Mouse (Mus musculus) layer of hippocampus, adult 2 months (tissue): Measurements from ENCODE around the gene Vtn. TPM values are rescaled to one million over a fixed set of nuclear protein-coding genes. Genes with fewer than 3 reads are reported as not detected.

Experiments
- DNase-seq, 2 experiments: peaks; one replicate each; pipeline ENCODE4 v3.0.0; 2022; ENCODE audit warnings: low spot score in 2 of 2
- H3K27ac ChIP-seq: fragments of 200-600 bp; 2 replicates; pipeline ENCODE4 v1.8.1; 2022
- H3K4me3 ChIP-seq: fragments of 200-600 bp; 2 replicates; pipeline ENCODE4 v1.8.1; 2022; ENCODE audit warnings: mild to moderate bottlenecking
- CTCF ChIP-seq: fragments of 200-600 bp; conservative IDR thresholded peaks from 2 replicates; pipeline ENCODE4 v1.8.1; 2022; ENCODE audit warnings: antibody characterized with exemption, mild to moderate bottlenecking, moderate library complexity
- total RNA-seq, 2 experiments: library from RNA; stranded (reverse); gene quantifications; 2 replicates each; pipeline ENCODE4 v1.2.3; 2021

The Vtn gene
- total RNA-seq, 2 experiments from 2014 or later = 59.6 to 69.2 TPM

- TF ChIP-seq CTCF = no peak
- peak overlapping the region; percentile 89 for H3K4me3 ChIP-seq
- H3K27ac ChIP-seq = no peak overlapping the region
- DNase-seq = no peak
Measured at GRCm38 (mm10) chr11:78549491-78549987, 50.6 kb downstream of the Vtn start.

DNA sequence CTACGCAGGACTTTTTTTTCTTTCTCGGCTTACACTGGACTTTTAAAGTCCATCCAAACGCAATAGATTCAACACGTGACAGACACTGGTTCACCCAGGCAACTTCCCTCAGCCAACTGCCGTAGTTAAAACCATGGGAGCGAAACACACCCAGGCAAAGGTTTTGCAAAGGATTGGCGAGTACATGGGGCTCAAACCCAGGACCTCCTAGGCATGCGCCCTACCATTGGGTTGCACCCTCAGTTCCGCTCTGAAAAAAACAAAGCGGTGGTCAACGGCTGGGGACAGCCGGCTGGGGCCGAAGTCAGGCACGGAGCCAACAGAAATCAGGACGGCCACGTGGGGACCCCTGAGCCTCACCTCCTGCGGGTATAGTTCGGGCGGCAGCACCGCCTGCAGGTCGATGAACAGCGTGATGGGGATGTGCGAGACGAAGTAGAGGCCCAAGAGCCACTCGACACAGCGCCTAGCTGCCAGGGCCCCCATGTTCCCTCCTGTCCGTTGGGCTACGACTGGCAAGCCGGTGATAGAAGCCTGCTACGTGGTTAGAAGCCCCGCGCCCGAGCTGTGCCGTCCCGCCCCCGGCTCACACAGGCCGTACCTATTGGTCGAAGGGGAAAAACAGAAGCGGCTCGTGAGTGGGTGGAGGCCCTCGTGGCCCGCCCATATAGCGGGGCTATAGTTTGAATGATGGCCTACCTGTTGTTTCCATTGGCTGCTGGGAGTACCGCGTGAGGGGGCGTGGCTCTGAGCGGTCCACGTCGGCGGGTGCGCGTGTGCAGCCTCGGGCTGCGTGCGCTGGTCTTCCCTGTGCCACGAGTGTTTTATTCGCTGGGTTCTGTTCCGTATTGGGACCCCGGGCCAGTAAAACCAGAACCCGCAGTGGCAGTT lies 51.5 kb downstream of the Vtn start, which contains the start of gene Tmem97:
Gene Tmem97 (minus strand): TSS at position 610 of the 891 bp plus-strand sequence.
- peak; percentile 35; the same call in 1 of the 2 replicates for TF ChIP-seq CTCF
- Histone ChIP-seq H3K27ac (peak within 1 kb of the TSS; percentile 85), H3K4me3 (peak within 1 kb of the TSS; percentile 89)
- DNase-seq = peak; percentile 93 to 98

GRCm38 (mm10) chr11:78551059-78551398 lies 52.1 kb downstream of the Vtn start:
- H3K4me3 ChIP-seq = peak overlapping the region; percentile 89
- DNase-seq = no peak
- no peak for TF ChIP-seq CTCF
- H3K27ac ChIP-seq = peak overlapping the region; percentile 85

Other genes with a start within 250 kb of the Vtn start
- 100 to 1,000 TPM; 192 to 198 TPM for gene 2610507B11Rik, start 237.3 kb upstream of the Vtn start, total RNA-seq
- gene BC030499, start 208.2 kb upstream of the Vtn start, total RNA-seq = 10 to 100 TPM in 1 of 2 experiments, 1 to 10 TPM in 1; 5.6 to 12.2 TPM
- gene Spag5, start 197.6 kb upstream of the Vtn start, total RNA-seq = 1 to 10 TPM; 8.3 to 8.5 TPM
- 100 to 1,000 TPM; 853 to 900 TPM for gene Aldoc, start 176.1 kb upstream of the Vtn start, total RNA-seq
- 10 to 100 TPM; 58.2 to 59.9 TPM for gene Pigs, start 170.7 kb upstream of the Vtn start, total RNA-seq
- 10 to 100 TPM; 27.8 to 33.9 TPM for gene Unc119, start 155.6 kb upstream of the Vtn start, total RNA-seq
- not detected for gene Foxn1, start 112.5 kb upstream of the Vtn start, total RNA-seq
- gene Slc13a2, start 76.9 kb upstream of the Vtn start, total RNA-seq = not detected
- 10 to 100 TPM; 11.7 to 12.3 TPM for gene Slc46a1, start 33.4 kb upstream of the Vtn start, total RNA-seq
- 10 to 100 TPM; 39.2 to 45.4 TPM for gene Sarm1, start 1.3 kb upstream of the Vtn start, total RNA-seq
- 1 to 10 TPM; 4.5 to 4.7 TPM for gene Sebox, start 4.4 kb downstream of the Vtn start, total RNA-seq
- 10 to 100 TPM; 44.2 to 45.7 TPM for gene Tmem199, start 13.1 kb downstream of the Vtn start, total RNA-seq
- gene Poldip2, start 13.1 kb downstream of the Vtn start, total RNA-seq = 100 to 1,000 TPM; 121 to 122 TPM
- gene Tnfaip1, start 37.2 kb downstream of the Vtn start, total RNA-seq = 10 to 100 TPM; 29.9 to 31.3 TPM
- 10 to 100 TPM; 77.7 to 80.2 TPM for gene Ift20, start 37.3 kb downstream of the Vtn start, total RNA-seq
- 10 to 100 TPM; 10.6 to 12.2 TPM for gene Tmem97, start 51.7 kb downstream of the Vtn start, total RNA-seq
- gene Nlk, start 198.3 kb downstream of the Vtn start, total RNA-seq = 10 to 100 TPM; 39.3 to 43.0 TPM